Mouse (Mus musculus): Measurements from ENCODE around the gene Foxc1. TPM values are rescaled to one million over a fixed set of nuclear protein-coding genes. Genes with fewer than 3 reads are reported as not detected.
A peak's percentile ranks its signal among the peaks of the same experiment; 100 is the strongest.

Foxc1 gene
- polyA plus RNA-seq, 1 experiment = 0.35 TPM

GRCm38 (mm10) chr13:31798075-31798474 lies 8.4 kb upstream of the Foxc1 start:
- Histone ChIP-seq H3K27me3 (ENCODE audit: control insufficient read depth, insufficient read depth, low read length) (peaks cover 36% of the 10 kb centered on the region), H3K36me3 (ENCODE audit: control insufficient read depth, insufficient read depth, low read length) (no peaks in the 10 kb centered on the region)
- 38% methylated on average over 9 of the region's 9 CpGs for WGBS

GRCm38 (mm10) chr13:31800581-31801576 lies 5.6 kb upstream of the Foxc1 start:
- 2% methylated on average over 43 of the region's 43 CpGs for WGBS
- H3K27ac ChIP-seq (ENCODE audit: insufficient read depth, low read depth, low read length) = no peak overlapping the region
- TF ChIP-seq POLR2A (IDR thresholded peaks at IDR 0.05; ENCODE audit: low read depth, low read length) (no peak), CTCF (IDR thresholded peaks at IDR 0.05; ENCODE audit: extremely low read depth, insufficient read length, insufficient replicate concordance, low read depth, low read length) (peak; percentile 85)
- H3K27me3 ChIP-seq (ENCODE audit: control insufficient read depth, insufficient read depth, low read length) = peaks cover 62% of the 10 kb centered on the region
- peaks cover 3% of the 10 kb centered on the region for H3K4me1 ChIP-seq (ENCODE audit: control insufficient read depth, insufficient read depth, insufficient read length, low read length)
- no peaks in the 10 kb centered on the region for H3K36me3 ChIP-seq (ENCODE audit: control insufficient read depth, insufficient read depth, low read length)
- H3K4me3 ChIP-seq (ENCODE audit: low read depth, low read length) = peak overlapping the region; percentile 46

More at GRCm38 (mm10) chr13:31798075-31798474, 8.4 kb upstream of the Foxc1 start:
- no peak for TF ChIP-seq POLR2A (IDR thresholded peaks at IDR 0.05; ENCODE audit: low read depth, low read length)
- no peak for TF ChIP-seq CTCF (IDR thresholded peaks at IDR 0.05; ENCODE audit: extremely low read depth, insufficient read length, insufficient replicate concordance, low read depth, low read length)
- H3K4me1 ChIP-seq (ENCODE audit: control insufficient read depth, insufficient read depth, insufficient read length, low read length) = peaks cover 3% of the 10 kb centered on the region
- no peak overlapping the region for H3K27ac ChIP-seq (ENCODE audit: insufficient read depth, low read depth, low read length)
- no peak overlapping the region for H3K4me3 ChIP-seq (ENCODE audit: low read depth, low read length)

GRCm38 (mm10) chr13:31801703-31802305 lies 4.6 kb upstream of the Foxc1 start:
- peaks cover 71% of the 10 kb centered on the region for H3K27me3 ChIP-seq (ENCODE audit: control insufficient read depth, insufficient read depth, low read length)
- peak overlapping the region; percentile 46 for H3K4me3 ChIP-seq (ENCODE audit: low read depth, low read length)
- H3K27ac ChIP-seq (ENCODE audit: insufficient read depth, low read depth, low read length) = no peak overlapping the region
- WGBS = 5% methylated on average over 25 of the region's 25 CpGs
- H3K4me1 ChIP-seq (ENCODE audit: control insufficient read depth, insufficient read depth, insufficient read length, low read length) = peaks cover 3% of the 10 kb centered on the region
- no peak for TF ChIP-seq POLR2A (IDR thresholded peaks at IDR 0.05; ENCODE audit: low read depth, low read length)
- no peak for TF ChIP-seq CTCF (IDR thresholded peaks at IDR 0.05; ENCODE audit: extremely low read depth, insufficient read length, insufficient replicate concordance, low read depth, low read length)
- no peaks in the 10 kb centered on the region for H3K36me3 ChIP-seq (ENCODE audit: control insufficient read depth, insufficient read depth, low read length)

- Histone ChIP-seq H3K27me3 (ENCODE audit: control insufficient read depth, insufficient read depth, low read length) (peaks cover 78% of the 10 kb centered on the region), H3K4me3 (ENCODE audit: low read depth, low read length) (no peak overlapping the region), H3K36me3 (ENCODE audit: control insufficient read depth, insufficient read depth, low read length) (no peaks in the 10 kb centered on the region), H3K27ac (ENCODE audit: insufficient read depth, low read depth, low read length) (no peak overlapping the region), H3K4me1 (ENCODE audit: control insufficient read depth, insufficient read depth, insufficient read length, low read length) (peaks cover 8% of the 10 kb centered on the region)
- TF ChIP-seq POLR2A (IDR thresholded peaks at IDR 0.05; ENCODE audit: low read depth, low read length) = no peak
- TF ChIP-seq CTCF (IDR thresholded peaks at IDR 0.05; ENCODE audit: extremely low read depth, insufficient read length, insufficient replicate concordance, low read depth, low read length) = no peak
- WGBS = 16% methylated on average over 5 of the region's 5 CpGs
These were observed 4.0 kb upstream of the Foxc1 start for GRCm38 (mm10) chr13:31802447-31802846.

- no peak overlapping the region for H3K4me3 ChIP-seq (ENCODE audit: low read depth, low read length)
- 8% methylated on average over 31 of the region's 31 CpGs for WGBS
- H3K36me3 ChIP-seq (ENCODE audit: control insufficient read depth, insufficient read depth, low read length) = no peaks in the 10 kb centered on the region
- peaks cover 16% of the 10 kb centered on the region for H3K4me1 ChIP-seq (ENCODE audit: control insufficient read depth, insufficient read depth, insufficient read length, low read length)
- H3K27me3 ChIP-seq (ENCODE audit: control insufficient read depth, insufficient read depth, low read length) = peaks cover 87% of the 10 kb centered on the region
- TF ChIP-seq POLR2A (IDR thresholded peaks at IDR 0.05; ENCODE audit: low read depth, low read length) (no peak), CTCF (IDR thresholded peaks at IDR 0.05; ENCODE audit: extremely low read depth, insufficient read length, insufficient replicate concordance, low read depth, low read length) (no peak)
- no peak overlapping the region for H3K27ac ChIP-seq (ENCODE audit: insufficient read depth, low read depth, low read length)
These were observed 3.0 kb upstream of the Foxc1 start for GRCm38 (mm10) chr13:31803166-31804093.

- Histone ChIP-seq H3K36me3 (ENCODE audit: control insufficient read depth, insufficient read depth, low read length) (no peaks in the 10 kb centered on the region), H3K4me1 (ENCODE audit: control insufficient read depth, insufficient read depth, insufficient read length, low read length) (peaks cover 17% of the 10 kb centered on the region), H3K4me3 (ENCODE audit: low read depth, low read length) (no peak overlapping the region), H3K27me3 (ENCODE audit: control insufficient read depth, insufficient read depth, low read length) (peaks cover 86% of the 10 kb centered on the region), H3K27ac (ENCODE audit: insufficient read depth, low read depth, low read length) (no peak overlapping the region)
- TF ChIP-seq CTCF (IDR thresholded peaks at IDR 0.05; ENCODE audit: extremely low read depth, insufficient read length, insufficient replicate concordance, low read depth, low read length) (no peak), POLR2A (IDR thresholded peaks at IDR 0.05; ENCODE audit: low read depth, low read length) (no peak)
- WGBS = 14% methylated on average over 7 of the region's 7 CpGs
These were observed 1.9 kb upstream of the Foxc1 start for GRCm38 (mm10) chr13:31804571-31804970.
